Mouse (Mus musculus): ENCODE measurements at regions not wholly inside any gene's neighbourhood (a gene's known extent, or its start where the extent isn't known, plus 50 kb on each side); places are given as distances from the start of the nearest gene placed in this dataset.

DNA sequence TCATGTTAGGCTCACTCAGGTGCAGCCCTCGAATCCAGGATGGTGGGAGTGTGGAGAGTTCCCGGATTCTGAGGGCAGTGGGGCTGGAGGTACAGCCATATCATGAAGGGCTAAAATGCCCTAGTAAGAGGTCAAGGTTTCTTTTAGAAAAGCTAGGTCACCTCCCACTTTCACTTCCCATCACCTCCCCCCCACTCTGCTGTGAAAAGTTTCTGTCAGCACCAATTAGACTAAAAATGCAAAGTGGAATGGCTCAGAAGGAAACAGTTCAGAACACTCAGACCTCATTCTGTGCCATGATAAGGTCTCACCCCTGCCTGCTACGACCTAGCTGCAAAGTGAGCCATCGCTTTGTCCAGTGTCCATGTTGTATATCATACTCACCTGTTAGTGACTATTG, 448.7 kb upstream of the Hs6st1 start:
- Histone ChIP-seq H3K9me3 (replicated peaks; ENCODE audit: control insufficient read depth, low read length) (no peaks in the 10 kb centered on the region), H3K36me3 (replicated peaks; ENCODE audit: control insufficient read depth, insufficient read depth, low read depth, low read length) (no peaks in the 10 kb centered on the region), H3K4me1 (ENCODE audit: control insufficient read depth, insufficient read depth, low read length) (no peaks in the 10 kb centered on the region), H3K9ac (replicated peaks; ENCODE audit: low read length) (no peak overlapping the region), H3K27ac (replicated peaks; ENCODE audit: low read depth, low read length) (no peak overlapping the region), H3K4me3 (ENCODE audit: low read depth, low read length) (no peak overlapping the region), H3K27me3 (ENCODE audit: control insufficient read depth, insufficient read depth, low read length) (no peaks in the 10 kb centered on the region), H3K4me2 (ENCODE audit: low read depth, low read length) (no peak overlapping the region)
- no peak for ATAC-seq (replicated peaks; ENCODE audit: insufficient number of reproducible peaks, low FRiP score, low TSS enrichment, low read depth)
- 73% methylated on average over 4 of the region's 4 CpGs for WGBS
- DNase-seq (ENCODE audit: low spot score) = no peak

- Histone ChIP-seq H3K4me2 (ENCODE audit: low read depth, low read length) (no peak overlapping the region), H3K36me3 (replicated peaks; ENCODE audit: control insufficient read depth, insufficient read depth, low read depth, low read length) (no peaks in the 10 kb centered on the region), H3K4me1 (ENCODE audit: control insufficient read depth, insufficient read depth, low read length) (no peaks in the 10 kb centered on the region), H3K4me3 (ENCODE audit: low read depth, low read length) (no peak overlapping the region), H3K9ac (replicated peaks; ENCODE audit: low read length) (no peak overlapping the region), H3K9me3 (replicated peaks; ENCODE audit: control insufficient read depth, low read length) (no peaks in the 10 kb centered on the region), H3K27ac (replicated peaks; ENCODE audit: low read depth, low read length) (no peak overlapping the region), H3K27me3 (ENCODE audit: control insufficient read depth, insufficient read depth, low read length) (no peaks in the 10 kb centered on the region)
- no peak for ATAC-seq (replicated peaks; ENCODE audit: insufficient number of reproducible peaks, low FRiP score, low TSS enrichment, low read depth)
- DNase-seq (ENCODE audit: low spot score) = no peak
- 71% methylated on average over 7 of the region's 7 CpGs for WGBS
These were observed 425.6 kb upstream of the Hs6st1 start for GRCm38 (mm10) chr1:35642595-35642994.

DNA sequence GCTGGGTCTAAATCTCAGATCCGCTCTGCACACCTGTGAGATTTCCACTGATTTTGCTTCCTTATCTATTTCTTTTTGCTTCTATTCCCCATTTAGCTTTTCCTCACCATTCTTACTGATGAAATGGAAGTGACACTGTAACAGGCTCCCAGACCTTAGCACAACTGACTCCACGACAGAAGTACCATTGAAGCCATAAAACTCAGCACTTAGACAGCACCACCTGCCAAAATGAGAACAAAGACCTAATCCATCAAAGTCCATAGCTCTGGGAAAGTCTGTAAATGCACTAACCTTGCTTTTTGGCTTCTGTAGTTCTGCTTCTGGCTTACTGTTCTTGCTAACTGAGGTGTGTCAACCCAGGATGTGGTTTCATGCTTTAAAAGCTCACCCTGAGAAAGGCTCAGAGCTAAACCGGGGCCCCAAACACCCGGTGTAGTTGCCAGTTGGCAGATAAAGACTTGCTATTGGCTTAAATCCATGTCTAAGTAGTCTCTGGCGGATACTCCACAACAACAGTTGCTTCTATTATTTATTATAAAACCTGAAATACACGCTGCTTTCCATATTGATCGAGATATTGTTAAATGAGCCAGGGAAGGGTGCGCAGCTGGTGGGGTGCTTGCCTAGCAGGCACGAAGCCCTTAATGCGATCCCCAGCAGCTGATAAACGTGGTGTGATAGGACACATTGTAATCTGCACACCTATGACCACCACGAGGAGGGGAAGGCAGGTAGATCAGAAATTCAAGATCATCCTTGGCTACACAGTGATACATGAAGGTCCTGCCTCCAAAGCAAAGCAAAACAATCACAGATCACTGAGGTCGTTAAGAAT, 414.9 kb upstream of the Hs6st1 start:
- ATAC-seq (replicated peaks; ENCODE audit: insufficient number of reproducible peaks, low FRiP score, low TSS enrichment, low read depth) = no peak
- WGBS = 82% methylated on average over 13 of the region's 13 CpGs
- no peak overlapping the region for H3K4me2 ChIP-seq (ENCODE audit: low read depth, low read length)

GRCm38 (mm10) chr1:35663006-35663405, 405.2 kb upstream of the Hs6st1 start:
- WGBS = 82% methylated on average over 4 of the region's 4 CpGs
- no peak overlapping the region for H3K4me2 ChIP-seq (ENCODE audit: low read depth, low read length)

More for the DNA sequence above, 414.9 kb upstream of the Hs6st1 start:
- no peaks in the 10 kb centered on the region for H3K36me3 ChIP-seq (replicated peaks; ENCODE audit: control insufficient read depth, insufficient read depth, low read depth, low read length)
- DNase-seq (ENCODE audit: low spot score) = no peak
- H3K9me3 ChIP-seq (replicated peaks; ENCODE audit: control insufficient read depth, low read length) = no peaks in the 10 kb centered on the region
- no peak overlapping the region for H3K4me3 ChIP-seq (ENCODE audit: low read depth, low read length)
- no peak overlapping the region for H3K27ac ChIP-seq (replicated peaks; ENCODE audit: low read depth, low read length)
- no peaks in the 10 kb centered on the region for H3K4me1 ChIP-seq (ENCODE audit: control insufficient read depth, insufficient read depth, low read length)
- H3K27me3 ChIP-seq (ENCODE audit: control insufficient read depth, insufficient read depth, low read length) = no peaks in the 10 kb centered on the region
- H3K9ac ChIP-seq (replicated peaks; ENCODE audit: low read length) = no peak overlapping the region

DNA sequence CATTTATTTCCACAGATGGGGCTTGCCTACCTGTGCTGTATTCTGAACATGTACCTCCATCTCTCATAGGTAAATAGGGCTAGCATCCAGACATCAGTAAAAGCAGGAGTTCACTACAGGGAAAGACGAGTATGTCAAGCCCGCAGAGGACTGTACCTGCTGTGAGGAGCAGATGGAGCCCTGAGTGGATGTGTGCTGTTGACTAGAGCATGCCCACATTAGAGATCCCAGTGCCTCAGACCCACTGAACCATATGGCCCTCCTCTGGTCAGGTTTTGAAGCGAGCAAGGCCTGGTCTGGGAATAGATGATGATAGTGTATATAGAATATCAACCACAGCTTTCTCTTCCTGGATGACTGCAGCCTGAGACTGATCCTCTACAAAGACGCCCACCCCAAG, 394.7 kb upstream of the Hs6st1 start:
- ATAC-seq (replicated peaks; ENCODE audit: insufficient number of reproducible peaks, low FRiP score, low TSS enrichment, low read depth) (no peak), DNase-seq (ENCODE audit: low spot score) (no peak)
- no peak overlapping the region for H3K4me3 ChIP-seq (ENCODE audit: low read depth, low read length)
- no peak overlapping the region for H3K4me2 ChIP-seq (ENCODE audit: low read depth, low read length)
- WGBS = 88% methylated on average over 4 of the region's 4 CpGs
- H3K9ac ChIP-seq (replicated peaks; ENCODE audit: low read length) = no peak overlapping the region
- H3K9me3 ChIP-seq (replicated peaks; ENCODE audit: control insufficient read depth, low read length) = no peaks in the 10 kb centered on the region
- no peaks in the 10 kb centered on the region for H3K4me1 ChIP-seq (ENCODE audit: control insufficient read depth, insufficient read depth, low read length)
- no peaks in the 10 kb centered on the region for H3K27me3 ChIP-seq (ENCODE audit: control insufficient read depth, insufficient read depth, low read length)
- no peaks in the 10 kb centered on the region for H3K36me3 ChIP-seq (replicated peaks; ENCODE audit: control insufficient read depth, insufficient read depth, low read depth, low read length)
- H3K27ac ChIP-seq (replicated peaks; ENCODE audit: low read depth, low read length) = no peak overlapping the region

More at GRCm38 (mm10) chr1:35663006-35663405, 405.2 kb upstream of the Hs6st1 start:
- Histone ChIP-seq H3K4me3 (ENCODE audit: low read depth, low read length) (no peak overlapping the region), H3K27me3 (ENCODE audit: control insufficient read depth, insufficient read depth, low read length) (no peaks in the 10 kb centered on the region), H3K36me3 (replicated peaks; ENCODE audit: control insufficient read depth, insufficient read depth, low read depth, low read length) (no peaks in the 10 kb centered on the region), H3K9ac (replicated peaks; ENCODE audit: low read length) (no peak overlapping the region), H3K9me3 (replicated peaks; ENCODE audit: control insufficient read depth, low read length) (no peaks in the 10 kb centered on the region), H3K4me1 (ENCODE audit: control insufficient read depth, insufficient read depth, low read length) (no peaks in the 10 kb centered on the region), H3K27ac (replicated peaks; ENCODE audit: low read depth, low read length) (no peak overlapping the region)
- DNase-seq (ENCODE audit: low spot score) (no peak), ATAC-seq (replicated peaks; ENCODE audit: insufficient number of reproducible peaks, low FRiP score, low TSS enrichment, low read depth) (no peak)

DNA sequence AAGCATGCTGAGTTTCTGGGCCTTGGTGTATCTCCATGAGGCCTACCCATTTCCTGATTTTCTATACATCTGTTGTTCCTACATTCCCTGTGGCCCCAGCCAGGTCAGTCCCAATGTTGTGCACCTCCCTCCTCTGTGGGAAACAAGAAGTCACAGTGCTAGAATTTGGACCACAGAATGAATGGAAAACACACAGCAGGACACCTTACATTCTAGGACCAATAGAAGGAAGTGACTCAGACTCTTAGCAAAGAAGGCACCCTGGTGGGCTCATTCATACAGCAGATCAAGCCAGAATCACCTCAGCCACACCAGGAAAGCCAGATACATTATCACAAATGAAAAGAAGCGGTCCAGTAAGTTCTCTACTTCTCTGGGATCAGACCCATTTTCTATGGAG, 394.2 kb upstream of the Hs6st1 start:
- no peak overlapping the region for H3K4me3 ChIP-seq (ENCODE audit: low read depth, low read length)
- no peak for ATAC-seq (replicated peaks; ENCODE audit: insufficient number of reproducible peaks, low FRiP score, low TSS enrichment, low read depth)
- no peaks in the 10 kb centered on the region for H3K36me3 ChIP-seq (replicated peaks; ENCODE audit: control insufficient read depth, insufficient read depth, low read depth, low read length)
- H3K9ac ChIP-seq (replicated peaks; ENCODE audit: low read length) = no peak overlapping the region
- DNase-seq (ENCODE audit: low spot score) = no peak
- 86% methylated on average over 1 of the region's 1 CpGs for WGBS
- no peaks in the 10 kb centered on the region for H3K9me3 ChIP-seq (replicated peaks; ENCODE audit: control insufficient read depth, low read length)
- H3K27me3 ChIP-seq (ENCODE audit: control insufficient read depth, insufficient read depth, low read length) = no peaks in the 10 kb centered on the region
- no peaks in the 10 kb centered on the region for H3K4me1 ChIP-seq (ENCODE audit: control insufficient read depth, insufficient read depth, low read length)
- H3K4me2 ChIP-seq (ENCODE audit: low read depth, low read length) = no peak overlapping the region
- H3K27ac ChIP-seq (replicated peaks; ENCODE audit: low read depth, low read length) = no peak overlapping the region

DNA sequence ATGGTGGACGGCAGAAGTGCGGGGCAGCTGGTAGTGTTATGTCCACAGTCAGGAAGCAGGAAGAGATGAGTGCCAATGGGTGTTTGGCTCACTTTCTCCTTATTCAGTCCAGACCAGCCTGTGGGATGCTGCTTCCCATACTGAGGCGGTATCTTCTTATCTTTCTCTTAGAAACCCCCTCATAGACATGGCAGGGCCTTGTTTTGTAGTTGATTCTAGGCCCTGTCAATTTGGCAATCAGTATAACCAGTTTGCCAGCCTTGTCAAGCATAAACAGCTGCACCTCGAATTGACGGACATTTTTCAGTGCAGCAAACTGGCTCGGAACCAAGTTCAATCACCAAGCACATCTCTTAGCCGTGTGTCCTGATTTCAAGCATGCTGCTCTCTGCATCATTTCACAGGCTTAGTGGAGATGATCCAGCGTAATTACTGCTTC, 385.7 kb upstream of the Hs6st1 start:
- Histone ChIP-seq H3K27me3 (ENCODE audit: control insufficient read depth, insufficient read depth, low read length) (no peaks in the 10 kb centered on the region), H3K4me2 (ENCODE audit: low read depth, low read length) (no peak overlapping the region), H3K9ac (replicated peaks; ENCODE audit: low read length) (no peak overlapping the region), H3K27ac (replicated peaks; ENCODE audit: low read depth, low read length) (no peak overlapping the region), H3K9me3 (replicated peaks; ENCODE audit: control insufficient read depth, low read length) (no peaks in the 10 kb centered on the region), H3K4me3 (ENCODE audit: low read depth, low read length) (no peak overlapping the region), H3K4me1 (ENCODE audit: control insufficient read depth, insufficient read depth, low read length) (no peaks in the 10 kb centered on the region), H3K36me3 (replicated peaks; ENCODE audit: control insufficient read depth, insufficient read depth, low read depth, low read length) (no peaks in the 10 kb centered on the region)
- WGBS = 87% methylated on average over 8 of the region's 8 CpGs
- DNase-seq (ENCODE audit: low spot score) (no peak), ATAC-seq (replicated peaks; ENCODE audit: insufficient number of reproducible peaks, low FRiP score, low TSS enrichment, low read depth) (no peak)

DNA sequence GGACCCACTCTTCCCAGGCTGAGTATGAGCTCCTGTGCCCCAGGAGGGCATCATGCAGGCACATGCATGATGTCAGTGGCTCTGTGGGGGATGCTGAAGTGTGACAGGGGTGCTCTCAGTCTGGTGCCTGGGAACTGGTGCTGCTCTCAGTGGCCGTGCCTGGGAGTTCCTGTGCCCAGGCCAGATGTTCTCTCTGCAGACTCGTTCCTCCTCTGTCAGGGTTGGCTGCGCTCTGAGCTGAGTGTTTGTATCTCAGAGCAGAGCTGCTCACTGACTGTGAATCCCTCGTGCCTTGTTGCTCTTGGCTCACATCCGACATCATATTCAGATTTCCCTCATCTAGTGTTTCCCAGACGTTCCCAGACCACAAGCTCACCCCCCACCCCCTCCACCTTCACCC, 382.5 kb upstream of the Hs6st1 start:
- no peak overlapping the region for H3K4me3 ChIP-seq (ENCODE audit: low read depth, low read length)
- DNase-seq (ENCODE audit: low spot score) = no peak
- H3K36me3 ChIP-seq (replicated peaks; ENCODE audit: control insufficient read depth, insufficient read depth, low read depth, low read length) = no peaks in the 10 kb centered on the region
- no peak; the same call in 1 of the 2 replicates for ATAC-seq (replicated peaks; ENCODE audit: insufficient number of reproducible peaks, low FRiP score, low TSS enrichment, low read depth)
- WGBS = 53% methylated on average over 6 of the region's 6 CpGs
- H3K4me1 ChIP-seq (ENCODE audit: control insufficient read depth, insufficient read depth, low read length) = no peaks in the 10 kb centered on the region
- H3K4me2 ChIP-seq (ENCODE audit: low read depth, low read length) = no peak overlapping the region
- no peak overlapping the region for H3K9ac ChIP-seq (replicated peaks; ENCODE audit: low read length)
- H3K9me3 ChIP-seq (replicated peaks; ENCODE audit: control insufficient read depth, low read length) = no peaks in the 10 kb centered on the region
- H3K27me3 ChIP-seq (ENCODE audit: control insufficient read depth, insufficient read depth, low read length) = no peaks in the 10 kb centered on the region
- H3K27ac ChIP-seq (replicated peaks; ENCODE audit: low read depth, low read length) = no peak overlapping the region
